Mouse (Mus musculus) limb, embryonic 12.5 days (tissue): Measurements from ENCODE around the gene Npepps. TPM values are rescaled to one million over a fixed set of nuclear protein-coding genes. Genes with fewer than 3 reads are reported as not detected.

Experiments used
- ATAC-seq: fragments of 200-750 bp; cut with Nextera tagmentation; 2 replicates; pipeline ENCODE4 v1.8.0; 2017; ENCODE audit warnings: low read depth, moderate TSS enrichment; ENCODE audit not compliant: insufficient number of reproducible peaks, insufficient read depth, low FRiP score, low TSS enrichment
- H3K27ac ChIP-seq: fragments of 300-500 bp; sonication (generic); 2 replicates; pipeline ENCODE4 v1.5.1; 2016; ENCODE audit warnings: mild to moderate bottlenecking, moderate library complexity
- H3K27me3 ChIP-seq: fragments of 300-500 bp; sonication (generic); 2 replicates; pipeline ENCODE4 v1.6.1; 2016; ENCODE audit warnings: mild to moderate bottlenecking, moderate library complexity
- H3K36me3 ChIP-seq: fragments of 300-500 bp; sonication (generic); 2 replicates; pipeline ENCODE4 v1.6.1; 2016; ENCODE audit warnings: mild to moderate bottlenecking, moderate library complexity
- H3K4me1 ChIP-seq: fragments of 300-500 bp; sonication (generic); replicated peaks from 2 replicates; pipeline ENCODE4 v1.6.1; 2016
- H3K4me2 ChIP-seq: fragments of 300-500 bp; sonication (generic); 2 replicates; pipeline ENCODE4 v1.6.1; 2016; ENCODE audit warnings: mild to moderate bottlenecking, moderate library complexity
- H3K4me3 ChIP-seq: fragments of 300-500 bp; sonication (generic); replicated peaks from 2 replicates; pipeline ENCODE4 v1.5.1; 2016; ENCODE audit warnings: mild to moderate bottlenecking
- H3K9ac ChIP-seq: fragments of 300-500 bp; sonication (generic); replicated peaks from 2 replicates; pipeline ENCODE4 v1.6.1; 2016; ENCODE audit warnings: mild to moderate bottlenecking, moderate library complexity
- H3K9me3 ChIP-seq: fragments of 300-500 bp; sonication (generic); 2 replicates; pipeline ENCODE4 v1.6.1; 2016; ENCODE audit warnings: mild to moderate bottlenecking, moderate library complexity
- WGBS: fragments of 180-500 bp; shearing (Covaris S2); methylation state at CpG from one replicate; pipeline ENCODE4 v1.1.7; 2016; 5-methylcytosine and 5-hydroxymethylcytosine counted together
- polyA plus RNA-seq: library from polyadenylated mRNA; unstranded; fragments of >200 nt; fragmentation: Nextera tagmentation; extraction: Ambion mirVana; gene quantifications from 2 replicates; pipeline ENCODE4 v1.2.1, GENCODE M21; 2016

Gene Npepps
- polyA plus RNA-seq, 1 experiment from 2014 or later: 85.8 TPM

DNA sequence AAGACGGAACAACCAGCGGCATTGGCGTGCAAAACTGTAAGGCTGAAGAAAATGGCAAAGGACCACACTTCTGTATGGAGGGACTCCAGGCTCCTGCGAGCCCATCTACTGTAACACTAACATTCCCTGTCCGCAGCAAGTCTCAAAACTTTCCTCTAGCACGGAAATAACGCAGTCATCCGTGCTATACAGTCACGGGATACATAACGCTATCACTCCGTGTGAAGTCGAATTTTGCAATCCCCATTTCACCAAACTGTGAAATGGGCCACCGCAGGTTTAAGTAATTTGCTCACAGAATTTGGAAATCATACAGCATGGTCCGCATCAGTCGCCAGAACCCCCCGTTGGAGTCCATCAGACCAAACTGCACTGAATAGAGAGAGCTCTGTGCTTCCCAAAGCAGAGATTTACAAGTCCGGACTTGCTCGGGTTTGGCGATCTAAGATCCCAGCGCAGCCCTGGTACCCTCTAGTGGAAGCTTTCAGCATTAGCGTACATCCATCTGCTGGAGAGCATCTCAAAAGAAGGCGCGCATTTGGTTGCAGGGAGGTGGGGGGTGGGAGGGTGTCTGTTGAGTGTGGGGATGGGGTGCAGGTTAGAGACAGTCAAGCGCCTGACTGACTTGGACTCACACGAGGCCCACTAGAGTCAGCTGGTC lies 29.6 kb upstream of the Npepps start:
- peak overlapping the region; percentile 76 for H3K4me2 ChIP-seq
- peaks cover 19% of the 10 kb centered on the region for H3K4me1 ChIP-seq
- peak overlapping the region; percentile 53 for H3K9ac ChIP-seq
- under 1% methylated on average over 25 of the region's 25 CpGs for WGBS
- ATAC-seq: peak; percentile 73
- no peak overlapping the region for H3K27ac ChIP-seq
- peak overlapping the region; percentile 42 for H3K4me3 ChIP-seq
- no peaks in the 10 kb centered on the region for H3K36me3 ChIP-seq
- peaks cover 7% of the 10 kb centered on the region for H3K27me3 ChIP-seq
- H3K9me3 ChIP-seq: no peaks in the 10 kb centered on the region

DNA sequence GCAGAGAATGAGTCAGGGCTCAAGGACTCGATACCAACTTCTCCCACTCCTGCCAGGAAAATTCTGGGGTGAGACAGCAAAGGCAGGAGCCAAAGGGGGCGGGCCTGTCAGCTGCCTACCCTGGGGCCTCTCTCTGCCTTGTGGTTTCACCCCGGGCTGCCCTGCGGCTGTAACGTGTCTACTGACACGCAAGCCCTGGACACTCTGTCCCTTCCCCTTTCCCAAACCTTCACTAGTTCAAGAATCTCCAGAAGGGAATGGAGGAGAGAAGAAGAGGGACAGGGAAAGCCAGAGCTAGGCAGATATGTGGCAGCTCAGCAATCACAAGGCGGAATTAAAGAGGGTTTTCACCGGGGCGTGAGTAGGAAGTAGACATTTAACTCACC lies 29.0 kb upstream of the Npepps start:
- 6% methylated on average over 9 of the region's 9 CpGs for WGBS
- Histone ChIP-seq H3K4me2 (peak overlapping the region; percentile 76), H3K36me3 (no peaks in the 10 kb centered on the region), H3K27ac (no peak overlapping the region), H3K9ac (peak overlapping the region; percentile 53; the same call in 1 of the 2 replicates), H3K4me3 (peak overlapping the region; percentile 42), H3K27me3 (peaks cover 7% of the 10 kb centered on the region), H3K4me1 (peaks cover 19% of the 10 kb centered on the region), H3K9me3 (no peaks in the 10 kb centered on the region)
- ATAC-seq: no peak

DNA sequence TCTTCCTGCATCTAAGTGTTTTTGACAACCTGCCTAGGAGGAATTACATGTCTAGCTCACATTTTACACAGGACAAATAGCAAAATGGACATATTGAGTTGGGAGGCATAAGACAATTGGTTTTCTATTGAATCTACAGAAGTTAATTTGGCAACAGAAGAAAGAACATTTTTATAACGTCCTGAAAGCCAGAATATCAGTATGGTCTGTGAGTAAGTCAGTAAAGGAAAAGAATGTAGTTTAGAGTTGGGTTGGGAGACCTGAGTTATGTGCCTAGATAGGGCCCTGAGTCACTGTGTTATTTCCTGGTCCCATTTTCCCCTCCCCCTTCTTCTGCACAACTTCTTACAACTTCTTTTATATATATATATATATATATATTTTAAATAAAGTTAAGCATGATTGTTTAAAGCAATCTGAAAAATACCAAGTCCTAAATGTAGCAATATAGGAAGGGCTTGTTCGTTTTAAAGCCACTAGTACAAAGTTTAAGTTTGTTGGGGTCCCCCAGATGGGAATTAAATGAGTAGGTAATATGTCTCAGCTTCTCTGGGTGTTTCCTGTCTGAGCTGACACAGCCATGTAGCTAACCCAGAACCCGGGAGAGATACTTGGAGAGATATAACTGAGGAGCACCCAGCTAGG lies 28.5 kb upstream of the Npepps start:
- Histone ChIP-seq H3K9me3 (no peaks in the 10 kb centered on the region), H3K36me3 (no peaks in the 10 kb centered on the region), H3K27ac (no peak overlapping the region), H3K9ac (no peak overlapping the region), H3K27me3 (peaks cover 7% of the 10 kb centered on the region), H3K4me1 (peaks cover 19% of the 10 kb centered on the region), H3K4me2 (peak overlapping the region; percentile 76), H3K4me3 (peak overlapping the region; percentile 42)
- WGBS: 49% methylated on average over 3 of the region's 3 CpGs
- ATAC-seq: no peak

DNA sequence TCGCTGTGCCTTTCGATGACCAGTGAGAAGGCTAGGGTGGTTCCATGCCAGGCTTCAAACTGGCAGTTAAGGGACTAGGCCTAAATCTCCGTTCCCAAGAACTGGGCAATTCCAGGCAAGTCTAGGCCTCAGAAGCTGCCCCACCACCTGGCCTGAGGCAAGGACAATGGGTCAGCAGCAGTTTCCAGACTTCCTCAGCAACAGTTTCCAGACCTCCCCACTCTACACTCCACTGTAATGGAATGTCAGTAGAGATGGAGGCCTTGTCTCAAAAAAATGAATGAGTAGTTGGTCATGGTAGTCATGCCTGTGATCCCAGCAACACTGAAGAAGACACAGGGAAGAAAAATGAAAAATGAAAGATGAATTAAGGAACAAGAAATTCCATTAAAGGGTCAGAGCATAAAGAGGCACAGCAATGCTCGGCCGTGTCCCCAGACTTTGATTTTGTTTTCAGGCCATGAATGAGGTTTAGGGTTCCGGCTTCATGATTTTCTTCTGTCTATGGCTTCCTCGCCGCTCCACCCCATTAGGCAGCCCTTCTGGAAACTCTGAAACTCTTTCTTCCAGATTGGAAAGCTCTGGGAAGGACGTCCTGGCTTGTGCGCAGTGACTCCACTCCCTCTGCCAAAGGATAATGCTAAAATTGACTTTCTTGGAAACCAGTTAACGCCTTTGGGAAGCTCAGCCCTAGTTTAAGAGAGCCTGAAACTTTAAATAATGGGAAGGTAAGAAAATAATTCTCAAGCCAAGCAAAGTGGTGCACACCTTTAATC lies 27.0 kb upstream of the Npepps start:
- Histone ChIP-seq H3K4me2 (no peak overlapping the region), H3K4me3 (no peak overlapping the region), H3K4me1 (peaks cover 19% of the 10 kb centered on the region), H3K9ac (no peak overlapping the region), H3K27me3 (peaks cover 5% of the 10 kb centered on the region), H3K9me3 (no peaks in the 10 kb centered on the region), H3K27ac (no peak overlapping the region), H3K36me3 (no peaks in the 10 kb centered on the region)
- no peak for ATAC-seq
- 92% methylated on average over 11 of the region's 11 CpGs for WGBS

DNA sequence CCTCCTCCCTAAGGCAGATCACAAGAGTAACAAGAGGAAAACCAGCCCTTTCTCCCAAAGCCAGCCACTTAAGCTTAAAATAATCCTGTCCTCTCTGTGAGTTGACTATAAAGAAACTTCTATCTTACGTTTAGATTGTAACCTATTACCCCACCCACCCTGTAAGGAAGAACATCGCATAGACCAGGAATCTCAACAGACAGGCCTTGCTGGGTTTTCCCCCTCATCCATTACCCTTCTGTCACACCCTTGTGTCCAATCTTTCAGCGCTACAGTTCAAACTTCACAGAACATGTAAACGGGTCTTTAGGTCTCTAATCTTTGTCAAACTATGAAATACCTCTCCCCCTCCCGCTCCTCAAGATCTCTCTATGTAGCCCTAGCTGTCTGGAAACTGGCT lies 24.2 kb upstream of the Npepps start:
- Histone ChIP-seq H3K27ac (no peak overlapping the region), H3K36me3 (no peaks in the 10 kb centered on the region), H3K9me3 (no peaks in the 10 kb centered on the region), H3K4me2 (no peak overlapping the region), H3K4me1 (peaks cover 5% of the 10 kb centered on the region; the same call in 1 of the 2 replicates), H3K27me3 (no peaks in the 10 kb centered on the region), H3K9ac (no peak overlapping the region), H3K4me3 (no peak overlapping the region)
- no peak for ATAC-seq
- WGBS: 71% methylated on average over 5 of the region's 5 CpGs

DNA sequence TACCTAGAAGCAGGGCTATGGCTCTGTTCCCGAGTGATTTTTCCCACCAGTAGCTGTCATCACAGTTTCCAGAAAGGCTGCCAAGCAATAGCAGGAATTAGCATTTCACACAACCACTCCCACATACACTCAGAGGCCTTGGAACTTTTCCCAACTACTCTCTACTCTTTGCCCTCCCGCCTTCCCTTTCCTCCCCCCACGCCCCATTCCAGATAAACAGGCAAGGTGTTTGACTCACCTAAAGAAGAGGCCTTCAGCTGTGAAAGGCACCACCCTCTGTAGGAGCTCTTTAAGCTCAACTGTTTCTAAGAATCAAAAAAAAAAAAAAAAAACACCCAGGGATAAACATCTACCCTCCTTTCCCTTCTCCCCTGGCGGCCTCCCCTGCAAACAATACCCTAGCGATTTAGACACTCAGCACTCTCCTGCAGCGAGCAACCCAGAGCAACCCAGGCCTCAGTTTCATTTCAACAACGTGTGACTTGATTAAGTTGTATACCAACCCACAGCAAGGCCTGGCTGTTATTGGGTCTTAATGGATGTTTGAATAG lies 21.9 kb upstream of the Npepps start:
- ATAC-seq: no peak
- H3K4me2 ChIP-seq: no peak overlapping the region
- H3K9ac ChIP-seq: no peak overlapping the region
- WGBS: 36% methylated on average over 7 of the region's 7 CpGs
- no peaks in the 10 kb centered on the region for H3K36me3 ChIP-seq
- no peaks in the 10 kb centered on the region for H3K4me1 ChIP-seq
- no peak overlapping the region for H3K4me3 ChIP-seq
- H3K27me3 ChIP-seq: no peaks in the 10 kb centered on the region
- no peak overlapping the region for H3K27ac ChIP-seq
- H3K9me3 ChIP-seq: no peaks in the 10 kb centered on the region

DNA sequence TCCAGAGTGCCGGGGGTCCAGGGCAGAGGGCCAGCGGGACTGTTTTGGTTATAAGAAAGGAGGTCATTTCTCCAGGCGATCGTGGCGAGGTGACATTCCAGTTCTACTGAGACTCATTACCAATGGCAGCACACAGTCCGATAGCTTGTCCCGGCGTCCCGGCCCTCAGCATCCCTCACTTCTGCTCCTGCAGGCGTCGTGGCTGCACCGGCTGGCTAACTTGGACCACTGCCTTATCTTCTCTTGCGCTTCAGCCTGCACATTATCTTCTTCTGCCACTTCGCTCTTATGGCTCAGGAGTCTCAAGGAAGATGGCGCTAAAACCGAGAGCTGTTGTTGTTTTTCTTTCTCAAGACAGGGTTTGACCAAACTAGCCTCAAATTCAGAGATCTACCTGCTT lies 21.0 kb upstream of the Npepps start:
- H3K36me3 ChIP-seq: no peaks in the 10 kb centered on the region
- H3K4me3 ChIP-seq: no peak overlapping the region
- ATAC-seq: no peak
- no peaks in the 10 kb centered on the region for H3K4me1 ChIP-seq
- H3K9ac ChIP-seq: no peak overlapping the region
- H3K27me3 ChIP-seq: no peaks in the 10 kb centered on the region
- no peak overlapping the region for H3K4me2 ChIP-seq
- no peaks in the 10 kb centered on the region for H3K9me3 ChIP-seq
- 88% methylated on average over 16 of the region's 16 CpGs for WGBS
- no peak overlapping the region for H3K27ac ChIP-seq

DNA sequence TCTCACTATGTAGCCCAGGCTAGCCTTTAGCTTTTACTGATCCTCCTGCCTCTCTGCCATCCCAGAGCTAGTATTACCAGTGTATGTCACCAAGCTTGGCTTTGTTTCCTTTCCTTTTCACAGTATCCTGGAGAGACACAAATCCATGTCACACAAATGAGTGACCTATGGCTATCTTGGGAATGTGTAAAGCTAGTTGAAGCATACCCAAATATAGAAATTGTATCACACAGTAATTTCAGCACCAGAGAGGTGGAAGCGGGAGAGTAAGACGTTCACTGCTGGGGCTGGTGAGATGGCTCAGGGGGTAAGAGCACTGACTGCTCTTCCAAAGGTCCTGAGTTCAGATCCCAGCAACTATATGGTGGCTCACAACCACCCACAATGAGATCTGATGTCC lies 19.5 kb upstream of the Npepps start:
- Histone ChIP-seq H3K4me3 (no peak overlapping the region), H3K9ac (no peak overlapping the region), H3K4me1 (no peaks in the 10 kb centered on the region), H3K27me3 (no peaks in the 10 kb centered on the region), H3K9me3 (no peaks in the 10 kb centered on the region), H3K4me2 (no peak overlapping the region), H3K27ac (no peak overlapping the region), H3K36me3 (no peaks in the 10 kb centered on the region)
- 92% methylated on average over 2 of the region's 2 CpGs for WGBS
- no peak for ATAC-seq

DNA sequence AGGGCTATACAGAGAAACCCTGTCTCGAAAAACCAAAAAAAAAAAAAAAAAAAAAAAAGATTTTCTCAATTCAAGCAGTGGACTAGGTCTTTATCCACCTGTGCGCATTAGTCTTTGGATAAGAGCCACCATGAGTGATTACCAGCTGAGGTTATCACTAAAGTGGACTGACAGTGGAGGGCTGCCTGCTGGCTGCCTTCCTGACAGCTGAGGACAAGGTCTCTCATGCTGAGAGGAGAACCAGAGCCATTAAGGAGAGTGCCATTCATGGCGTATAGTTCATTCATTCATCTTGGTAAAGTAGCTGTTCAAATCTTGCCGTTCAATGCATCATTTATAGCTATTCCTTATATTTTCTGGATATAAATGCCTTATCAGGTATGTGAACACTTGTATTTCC lies 16.1 kb upstream of the Npepps start:
- H3K4me1 ChIP-seq: no peaks in the 10 kb centered on the region
- 93% methylated on average over 3 of the region's 4 CpGs for WGBS
- H3K36me3 ChIP-seq: no peaks in the 10 kb centered on the region
- H3K4me3 ChIP-seq: no peak overlapping the region
- H3K9ac ChIP-seq: no peak overlapping the region
- H3K9me3 ChIP-seq: no peaks in the 10 kb centered on the region
- H3K27me3 ChIP-seq: no peaks in the 10 kb centered on the region
- no peak for ATAC-seq
- H3K4me2 ChIP-seq: no peak overlapping the region
- H3K27ac ChIP-seq: no peak overlapping the region

DNA sequence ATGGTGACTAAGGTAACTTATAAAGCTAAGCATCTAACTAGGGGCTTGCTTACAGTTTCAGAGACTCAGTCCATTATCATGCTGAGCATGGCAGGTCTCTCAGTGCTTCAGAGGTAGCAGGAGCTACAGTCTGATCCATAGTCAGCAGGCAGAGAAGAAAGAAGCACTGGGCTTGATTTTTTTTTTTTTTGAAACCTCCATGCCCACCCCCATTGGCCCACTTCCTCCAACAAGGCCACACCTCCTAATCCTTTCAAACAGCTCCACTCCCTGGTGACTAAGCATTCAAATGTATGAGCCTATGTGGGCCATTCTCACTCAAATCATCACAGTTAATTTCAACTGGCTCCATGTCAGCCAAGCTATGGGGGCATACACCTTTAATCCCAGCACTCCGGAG lies 12.3 kb upstream of the Npepps start:
- H3K4me2 ChIP-seq: no peak overlapping the region
- no peak overlapping the region for H3K4me3 ChIP-seq
- H3K27me3 ChIP-seq: no peaks in the 10 kb centered on the region
- no peak for ATAC-seq
- H3K9me3 ChIP-seq: no peaks in the 10 kb centered on the region
- no peak overlapping the region for H3K27ac ChIP-seq
- no peaks in the 10 kb centered on the region for H3K36me3 ChIP-seq
- H3K4me1 ChIP-seq: no peaks in the 10 kb centered on the region
- 87% methylated on average over 1 of the region's 1 CpGs for WGBS
- no peak overlapping the region for H3K9ac ChIP-seq
